Mouse (Mus musculus) adrenal gland, adult 8-10 months (tissue): Measurements from ENCODE around the gene AU041133. TPM values are rescaled to one million over a fixed set of nuclear protein-coding genes. Genes with fewer than 3 reads are reported as not detected.
"Not testable (repeated sequence)": the region's sequence is repeated elsewhere in the genome, so short reads cannot be mapped to it uniquely, and the experiment has no call there.

Source experiments
- DNase-seq: peaks from one replicate; pipeline ENCODE4 v3.0.0; 2022
- total RNA-seq, 4 experiments: library from RNA; stranded (reverse); gene quantifications; 2 replicates each; pipeline ENCODE4 v1.2.4; 2022

The AU041133 gene
- total RNA-seq: 1 to 10 TPM; 3.8 to 9.4 (median 6.9) TPM

- peak; percentile 84 for DNase-seq
Measured at GRCm38 (mm10) chr10:82127850-82128401, at the start of gene AU041133. TSS of gene AU041133 (plus strand) at chr10:82128013.

DNA sequence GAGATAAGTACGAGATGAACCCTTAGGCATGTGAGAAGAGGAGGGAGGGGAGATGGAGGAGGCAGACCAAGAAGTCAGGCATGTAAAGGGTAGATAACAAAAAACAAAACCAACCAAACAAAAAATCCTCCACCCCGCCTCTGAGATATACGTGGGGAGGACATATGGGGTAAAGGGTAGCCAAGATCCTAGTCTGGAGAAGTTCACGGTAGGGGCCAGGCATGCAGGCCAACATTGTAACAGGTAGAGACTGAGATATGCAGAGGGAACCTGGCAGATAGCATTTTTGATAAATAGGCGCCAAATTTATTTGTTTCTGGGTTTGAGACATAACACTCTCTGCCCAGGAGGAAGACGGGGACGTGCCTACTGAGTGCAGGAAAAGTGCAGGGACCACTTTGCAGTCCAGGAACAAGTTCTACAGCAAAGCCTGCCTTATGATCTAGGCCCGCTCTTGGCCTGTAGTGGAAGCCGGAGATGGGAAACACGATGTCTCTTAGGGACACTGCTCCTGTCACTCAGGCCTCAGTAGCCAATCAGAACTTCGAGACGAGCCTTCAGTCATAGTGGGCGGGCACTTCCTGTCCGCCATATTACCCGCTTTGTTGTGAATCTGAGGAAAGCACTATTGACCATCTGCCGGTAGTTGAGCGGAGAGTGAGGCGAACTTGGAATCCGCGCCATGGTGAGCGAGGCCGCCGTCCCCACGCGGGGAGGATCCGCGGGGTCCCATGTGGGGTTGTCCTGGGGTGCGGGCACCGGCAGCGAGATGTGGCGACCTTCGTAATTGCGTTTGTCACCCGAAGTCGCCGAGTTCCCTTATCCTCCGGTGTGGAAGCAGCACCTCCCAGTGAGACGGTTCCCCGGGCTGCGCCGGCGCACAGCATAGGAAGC is 44.8 kb upstream of the AU041133 start, which contains the start of gene BC024063:
Gene BC024063 (plus strand): TSS at position 626 of the 894 bp plus-strand sequence.
- DNase-seq: peak; percentile 38

DNA sequence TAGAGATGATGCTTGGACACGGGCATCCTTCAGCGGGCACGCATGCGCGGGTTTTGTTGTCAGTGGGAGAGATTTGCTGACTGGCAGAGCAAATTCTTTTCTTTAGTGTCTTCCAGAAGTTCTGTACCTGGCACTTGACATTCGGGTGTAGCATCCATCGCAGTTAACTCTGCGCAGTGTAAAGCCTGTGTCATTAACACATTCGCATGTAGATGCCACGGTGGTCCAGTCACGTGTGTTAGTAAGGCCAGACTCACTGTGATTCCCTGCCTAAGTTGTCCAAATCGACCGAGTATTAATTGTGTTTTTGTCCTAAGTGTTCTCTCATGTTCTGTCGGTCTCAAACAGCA is 44.2 kb upstream of the AU041133 start:
- DNase-seq: not testable (repeated sequence)

DNA sequence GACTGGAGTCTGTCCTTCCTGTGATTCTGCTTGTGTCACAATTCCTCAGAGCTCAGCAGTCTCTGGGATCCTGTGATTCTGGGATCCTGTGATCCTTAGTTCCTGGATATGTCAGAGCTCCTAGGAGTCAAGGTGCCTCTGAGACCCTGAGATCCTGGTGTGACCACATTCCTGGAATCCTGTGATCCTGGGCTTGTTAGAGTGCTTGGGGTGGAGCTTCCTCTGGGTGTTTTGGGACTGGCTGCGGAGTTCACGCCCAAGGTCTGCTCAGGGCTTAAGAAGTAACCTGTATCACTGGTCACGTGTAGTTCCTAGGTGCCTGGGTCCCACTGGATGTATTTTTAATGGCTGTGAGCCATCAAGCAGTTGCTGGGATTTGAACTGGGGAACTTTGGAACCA is 10.6 kb upstream of the AU041133 start:
- DNase-seq: no peak

DNA sequence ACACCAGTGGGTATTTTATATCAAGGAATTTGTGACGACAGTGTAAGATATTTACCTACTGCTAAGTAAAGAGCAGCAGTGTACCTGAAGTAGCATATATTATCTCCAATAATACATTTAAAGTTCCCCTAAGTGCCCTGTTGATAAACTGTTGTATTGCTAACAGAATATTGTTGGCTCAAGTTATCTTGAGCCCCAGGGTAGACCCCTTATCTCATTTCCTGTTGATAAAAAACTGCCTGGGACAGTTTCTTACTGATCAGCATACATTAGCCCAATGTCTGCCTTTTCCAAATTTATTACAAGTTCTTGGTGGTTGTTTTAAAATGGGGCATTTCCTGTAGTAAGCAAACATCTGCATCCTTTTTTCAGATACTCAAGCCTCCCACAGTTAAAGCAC is 17.5 kb downstream of the AU041133 start:
- DNase-seq: no peak

- DNase-seq: no peak
Measured at GRCm38 (mm10) chr10:82147571-82147970, 19.8 kb downstream of the AU041133 start.

GRCm38 (mm10) chr10:82167777-82168176 is 40.0 kb downstream of the AU041133 start:
- DNase-seq: no peak

DNA sequence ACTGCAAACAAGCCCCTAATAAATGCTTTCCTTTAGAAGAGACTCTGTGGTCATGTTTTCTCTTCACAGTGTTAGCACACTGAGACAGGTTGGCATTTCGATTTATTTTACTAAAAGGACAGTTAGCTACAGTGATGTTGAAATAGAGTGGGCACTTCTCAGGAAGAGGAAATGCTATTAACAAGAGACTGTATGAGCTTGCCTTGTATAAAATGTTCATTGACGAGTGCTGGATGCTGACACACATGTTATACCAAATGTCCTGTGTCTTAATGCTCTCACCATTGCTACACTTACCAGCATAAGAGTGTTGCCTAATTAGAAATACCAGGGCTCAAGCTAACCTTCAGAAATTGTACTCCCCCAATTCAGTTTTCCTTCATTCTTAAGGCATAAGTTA is 42.0 kb downstream of the AU041133 start:
- no peak for DNase-seq

- DNase-seq: no peak
Measured at GRCm38 (mm10) chr10:82170808-82171207, 43.0 kb downstream of the AU041133 start.

DNA sequence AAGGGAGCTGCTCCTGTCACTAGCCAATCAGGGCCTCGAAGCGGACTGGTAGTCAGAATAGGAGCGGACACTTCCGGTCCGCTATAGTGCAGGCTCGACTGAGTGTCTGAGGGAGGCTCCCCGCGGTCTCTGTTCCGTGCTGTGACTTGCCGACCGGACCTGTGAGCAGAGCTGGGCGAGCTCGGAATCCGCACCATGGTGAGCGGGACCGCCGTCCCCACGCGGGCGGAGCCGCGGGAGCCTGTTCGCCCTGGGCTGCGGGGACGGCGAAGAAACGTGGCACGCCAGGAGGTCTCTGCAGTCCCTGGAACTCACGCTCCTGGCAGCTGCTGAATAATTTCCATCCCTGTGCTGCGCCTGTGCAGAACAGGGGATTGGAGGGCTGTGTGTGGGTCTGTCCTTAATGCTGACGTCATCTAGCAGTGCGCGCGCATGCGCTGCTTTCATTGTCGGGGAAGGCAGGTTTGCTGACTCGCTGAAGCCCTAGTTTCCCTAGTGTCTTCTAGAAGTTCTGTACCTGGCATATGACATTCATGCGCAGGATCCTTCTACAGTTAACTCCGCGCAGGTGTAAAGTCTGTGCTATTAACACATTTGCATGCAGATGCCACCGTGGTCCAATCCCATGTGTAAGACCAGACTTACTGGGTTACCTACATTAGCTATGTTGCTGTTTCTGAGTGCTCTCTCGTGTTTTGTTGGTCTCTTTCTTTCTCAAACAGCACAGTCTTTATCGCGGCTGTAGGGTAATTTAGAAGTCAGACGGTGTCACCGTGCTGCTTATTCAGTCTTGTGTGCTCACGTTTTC is 50.6 kb downstream of the AU041133 start:
- peak; percentile 81 for DNase-seq

Other genes starting within 250 kb of the AU041133 start
- 1 to 10 TPM in 3 of 4 experiments, under 1 TPM in 1; 0.35 to 1.8 (median 1.3) TPM for gene Zfp781, start 197.5 kb upstream of the AU041133 start, total RNA-seq
- gene Zfp873, start 79.9 kb upstream of the AU041133 start, total RNA-seq: 10 to 100 TPM in 2 of 4 experiments, 1 to 10 TPM in 2; 7.0 to 13.5 (median 10.1) TPM
- gene BC024063, start 44.7 kb upstream of the AU041133 start, total RNA-seq: 1 to 10 TPM; 3.4 to 6.3 (median 4.7) TPM
- 10 to 100 TPM in 2 of 4 experiments, 1 to 10 TPM in 2; 7.7 to 13.5 (median 9.9) TPM for gene Zfp938, start 113.3 kb downstream of the AU041133 start, total RNA-seq
- not detected for gene 4932415D10Rik, start 188.6 kb downstream of the AU041133 start, total RNA-seq
- gene Gm4924, start 226.2 kb downstream of the AU041133 start, total RNA-seq: 10 to 100 TPM in 1 of 4 experiments, 1 to 10 TPM in 3; 6.2 to 12.1 (median 7.0) TPM